Mouse (Mus musculus): ENCODE measurements around the gene Zar1l.

GRCm38 (mm10) chr5:150457904-150458739 lies 59.8 kb downstream of the Zar1l start:
- TF ChIP-seq POU5F1 (IDR thresholded peaks at IDR 0.05; ENCODE audit: borderline replicate concordance, low read length) (no peak), CTCF (conservative IDR thresholded peaks at IDR 0.05; ENCODE audit: low read length) (no peak)

All from E14TG2a.4 (cell line).